Mouse (Mus musculus) testis, adult 2 months (tissue): ENCODE results near the gene Slc30a4.

Experiments used
- CTCF ChIP-seq: fragments of 200-500 bp; IDR thresholded peaks from 2 replicates; pipeline ENCODE4 v1.5.1; 2012; ENCODE audit warnings: low read depth, mild to moderate bottlenecking, inconsistent platforms, low read length, moderate library complexity; ENCODE audit not compliant: control insufficient read depth, insufficient read depth, insufficient replicate concordance
- POLR2A ChIP-seq: fragments of 200-500 bp; IDR thresholded peaks from 2 replicates; pipeline ENCODE4 v1.6.1; 2012; ENCODE audit warnings: low read depth, mild to moderate bottlenecking, inconsistent platforms, low read length, moderate library complexity; ENCODE audit not compliant: control insufficient read depth

DNA sequence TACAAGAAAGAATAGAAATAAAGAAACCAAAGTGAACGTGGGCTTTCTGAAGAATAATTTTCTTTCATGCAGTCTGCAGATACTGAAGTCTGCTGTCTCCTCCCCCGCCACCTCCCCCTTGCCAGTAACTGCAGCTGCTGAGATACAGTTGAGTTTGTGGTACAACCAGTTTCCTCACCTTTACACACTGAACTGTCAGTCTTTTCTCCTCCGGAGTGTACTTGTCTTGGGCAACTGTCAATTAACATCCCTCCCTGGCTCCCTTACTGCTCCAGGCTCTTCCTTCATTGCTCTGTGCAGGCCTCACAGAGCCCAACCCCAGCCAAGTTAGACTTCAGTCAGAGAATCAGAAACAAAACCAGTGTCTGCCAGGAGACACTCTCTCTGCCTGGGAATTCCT is 18.1 kb upstream of the Slc30a4 start:
- TF ChIP-seq POLR2A (no peak), CTCF (no peak)
